Mouse (Mus musculus): ENCODE results near the gene Slc7a11.

Gene Slc7a11

DNA sequence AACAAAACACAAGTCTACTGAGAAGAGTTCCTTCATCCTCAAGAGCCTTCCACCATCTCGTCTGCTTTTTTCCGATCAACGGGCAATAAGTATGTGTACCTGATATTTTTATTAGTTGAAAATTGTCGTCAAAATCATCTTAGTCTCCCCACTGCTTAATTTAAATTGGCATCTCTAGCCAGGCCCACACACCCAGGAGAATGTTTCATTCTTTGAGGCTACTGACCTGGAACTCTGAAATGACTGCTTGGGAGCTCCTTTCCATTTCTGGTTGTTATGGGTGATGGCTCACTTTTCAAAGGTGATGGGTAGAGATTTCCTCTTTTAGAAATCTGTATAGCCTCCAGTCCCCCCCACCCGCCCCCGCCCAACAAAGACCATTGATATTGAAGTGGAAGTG is 54.6 kb downstream of the Slc7a11 start:
- DNase-seq (ENCODE audit: low spot score), result no peak

DNA sequence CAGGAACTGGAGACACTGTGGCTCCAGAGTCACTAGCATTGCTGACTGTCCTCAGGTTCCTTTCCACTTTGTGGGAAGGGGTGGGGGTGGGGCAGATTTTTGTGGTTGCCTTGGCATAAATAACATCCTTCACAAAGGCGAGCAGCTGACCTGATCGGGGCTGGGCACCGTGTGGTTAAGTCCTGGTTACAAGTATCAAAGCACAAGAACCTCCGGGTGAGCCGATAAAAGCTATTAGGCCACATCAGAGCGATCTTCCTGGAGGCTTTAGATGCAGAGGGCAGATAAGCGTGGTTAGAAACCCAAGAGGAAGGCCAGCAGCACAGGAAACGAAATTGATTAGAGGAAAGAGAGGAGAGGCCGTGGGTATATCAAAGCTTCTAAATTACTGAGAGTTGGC is 55.1 kb downstream of the Slc7a11 start:
- DNase-seq (ENCODE audit: low spot score), result no peak

DNA sequence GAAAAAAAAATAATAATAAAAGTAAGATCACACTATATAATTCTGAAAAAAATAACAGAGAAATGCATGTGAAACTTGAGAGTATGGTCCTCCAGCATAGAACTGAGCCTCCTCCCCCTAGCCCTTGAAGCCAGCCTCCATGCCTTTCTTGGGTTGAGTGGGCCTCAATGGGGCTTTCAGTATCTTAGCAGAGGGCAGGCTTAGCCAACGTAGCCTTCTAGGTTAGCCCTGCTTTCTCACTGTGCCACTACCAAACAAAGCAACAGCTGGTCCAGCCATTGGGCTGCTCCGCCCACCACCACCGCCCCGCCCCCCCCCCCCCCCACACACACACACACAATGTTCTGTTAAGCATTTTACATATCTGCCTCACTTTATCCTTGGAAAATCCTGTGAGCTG is 56.1 kb downstream of the Slc7a11 start:
- DNase-seq (ENCODE audit: low spot score), result no peak

DNA sequence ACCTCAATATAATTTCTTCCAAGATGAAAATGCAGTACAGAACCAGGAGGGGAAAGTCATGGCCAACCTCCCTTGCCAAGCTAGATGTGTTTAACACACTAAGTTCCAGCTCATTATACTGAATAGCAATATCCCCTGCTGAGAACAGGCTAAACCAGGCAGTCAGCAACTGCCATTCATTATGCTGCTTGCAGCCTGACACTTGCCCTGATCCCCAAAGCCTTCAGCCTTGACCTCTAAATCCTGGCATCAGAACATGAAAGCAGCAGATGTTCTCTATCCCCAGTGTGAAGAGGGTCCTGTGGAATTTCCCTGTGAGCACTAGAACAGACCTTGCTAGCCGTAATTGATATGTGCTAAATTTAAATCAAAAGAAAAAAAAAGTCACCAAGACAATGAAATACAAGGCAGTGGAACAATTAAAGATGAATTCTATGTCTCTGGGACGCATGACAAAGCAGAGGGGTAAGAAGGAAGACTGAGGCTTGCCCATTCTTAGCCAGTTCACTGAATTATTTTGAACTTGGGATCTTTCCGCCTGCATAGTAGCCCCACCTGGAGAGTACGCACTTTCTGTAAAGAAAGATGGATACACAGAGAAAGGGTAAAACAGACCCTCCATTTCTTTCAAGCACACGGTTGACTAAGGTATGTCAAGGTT is 56.7 kb downstream of the Slc7a11 start:
- DNase-seq (ENCODE audit: low spot score), result no peak

DNA sequence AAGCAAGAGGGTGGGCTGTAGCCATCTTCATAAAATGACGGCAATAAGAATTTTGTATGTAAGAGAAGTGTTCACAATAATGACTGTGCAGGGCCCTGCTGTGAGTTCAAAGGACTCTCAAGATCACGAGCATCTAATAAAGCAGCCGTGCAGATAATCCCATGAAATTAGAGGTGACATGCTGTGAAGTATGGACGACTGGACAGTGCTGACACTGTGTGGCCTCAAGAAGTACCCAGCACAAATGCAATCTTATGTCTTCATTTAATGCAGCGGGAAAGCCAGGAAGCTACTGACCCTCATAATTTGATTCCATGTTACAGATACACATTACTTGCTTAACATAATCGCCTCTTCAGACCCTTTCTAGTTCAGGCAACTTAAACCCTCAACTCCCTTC is 57.3 kb downstream of the Slc7a11 start:
- DNase-seq (ENCODE audit: low spot score), result no peak

DNA sequence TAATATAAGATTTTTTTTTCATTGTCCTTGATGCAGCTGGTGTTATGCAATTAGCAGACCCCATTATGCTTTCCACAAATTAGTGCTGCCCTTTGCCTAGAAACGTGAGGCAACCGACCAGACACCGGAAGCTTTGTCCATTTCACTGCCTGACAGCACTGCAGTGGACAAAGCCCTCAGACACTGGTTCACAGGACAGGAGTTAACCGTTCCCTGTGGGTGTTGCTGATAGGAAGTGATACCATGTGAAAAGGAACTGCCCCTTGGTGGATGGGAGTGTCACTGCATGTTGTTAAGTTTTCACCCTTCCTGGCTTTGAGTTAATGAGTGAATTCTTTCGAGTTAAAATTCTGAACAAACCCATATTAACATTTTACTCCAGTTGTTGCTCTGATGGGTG is 60.7 kb downstream of the Slc7a11 start:
- no peak for DNase-seq (ENCODE audit: low spot score)

DNA sequence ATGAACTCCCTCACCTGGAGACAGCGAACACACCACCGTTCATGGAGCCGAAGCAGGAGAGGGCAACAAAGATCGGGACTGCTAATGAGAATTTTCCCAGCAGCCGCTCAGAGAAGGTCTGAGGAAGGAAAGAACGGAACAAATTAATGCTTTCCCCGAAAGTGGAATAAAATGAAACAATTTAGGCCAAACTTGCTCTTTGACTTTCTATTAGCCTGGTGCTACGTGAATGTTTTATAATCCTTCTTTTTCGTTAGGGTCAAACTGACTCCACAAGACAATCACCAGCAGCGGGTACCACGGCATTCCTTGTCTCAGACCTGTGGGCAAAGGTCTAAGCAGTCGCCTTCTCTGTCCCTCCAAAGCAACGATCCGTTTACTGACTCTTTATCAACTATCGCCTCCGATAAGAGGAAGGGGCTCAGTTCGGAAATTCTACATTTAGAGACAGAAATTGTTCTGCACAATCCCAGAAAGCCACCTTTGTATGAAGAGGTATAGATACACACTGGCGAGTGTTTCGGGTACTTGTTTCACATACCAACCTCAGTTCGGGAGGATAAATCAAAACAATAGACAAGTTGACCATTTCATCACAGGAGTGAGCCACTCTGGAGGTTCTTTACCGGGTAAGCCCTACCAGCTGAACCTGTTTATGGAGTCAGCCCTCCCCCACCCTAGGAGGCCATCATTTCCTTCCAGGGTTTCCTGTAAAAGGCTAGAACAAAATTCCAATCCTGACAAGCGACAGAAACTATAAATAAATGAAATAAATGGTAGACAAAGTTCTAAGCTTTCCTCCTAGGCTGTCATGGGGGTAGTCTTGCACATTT is 61.3 kb downstream of the Slc7a11 start:
- no peak for DNase-seq (ENCODE audit: low spot score)

DNA sequence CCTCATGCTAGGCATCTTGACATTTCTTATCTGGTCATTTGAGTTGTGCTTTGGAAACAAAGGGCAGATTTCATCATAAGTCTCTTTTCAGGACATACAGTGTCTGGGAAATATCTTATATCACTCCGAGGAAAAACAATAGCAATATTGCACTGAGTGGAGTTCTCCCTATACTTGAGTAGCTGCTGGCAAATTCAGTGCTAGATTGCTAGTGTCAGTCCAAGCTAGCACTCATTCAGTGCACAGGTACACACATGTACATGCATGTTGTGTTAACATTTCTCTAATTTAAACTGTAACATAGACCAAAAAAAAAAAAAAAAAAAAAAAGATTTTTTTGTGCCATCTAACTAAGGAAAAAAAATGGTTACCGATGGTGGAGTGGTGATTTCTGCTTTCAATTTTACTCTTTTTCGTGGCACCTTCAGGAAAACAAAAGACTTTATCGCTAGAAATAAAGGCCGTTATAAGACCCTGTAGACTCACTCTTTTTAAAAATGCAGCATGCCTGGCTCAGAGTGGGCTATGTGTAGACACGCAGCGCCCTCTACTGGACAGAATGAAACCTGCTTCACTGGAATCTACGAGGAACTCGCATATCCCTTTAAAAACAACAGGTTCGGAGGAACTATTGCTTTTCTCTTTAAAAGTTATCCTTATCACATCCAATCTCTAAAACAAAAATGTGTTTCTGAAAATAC is 62.1 kb downstream of the Slc7a11 start:
- peak; percentile 73 for DNase-seq (ENCODE audit: low spot score)

DNA sequence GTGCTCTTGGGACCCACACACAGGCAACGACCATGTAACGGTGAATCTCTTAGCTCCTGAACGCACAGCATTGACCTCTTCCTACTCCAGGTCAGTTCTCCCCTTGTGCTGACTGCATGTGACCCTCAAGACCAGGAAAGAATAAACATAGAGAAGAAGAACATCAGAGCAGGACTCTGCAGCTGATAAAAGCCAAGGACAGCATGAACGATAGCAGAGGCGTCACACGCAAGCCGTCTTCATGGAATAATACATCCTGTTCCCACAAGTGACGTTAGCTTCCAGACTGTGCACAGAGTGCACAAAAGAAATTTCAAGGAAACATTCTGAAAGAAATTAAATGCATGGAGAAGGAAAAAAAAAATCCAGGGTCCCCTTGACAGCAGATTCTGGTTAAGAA is 63.5 kb downstream of the Slc7a11 start:
- DNase-seq (ENCODE audit: low spot score), result no peak

DNA sequence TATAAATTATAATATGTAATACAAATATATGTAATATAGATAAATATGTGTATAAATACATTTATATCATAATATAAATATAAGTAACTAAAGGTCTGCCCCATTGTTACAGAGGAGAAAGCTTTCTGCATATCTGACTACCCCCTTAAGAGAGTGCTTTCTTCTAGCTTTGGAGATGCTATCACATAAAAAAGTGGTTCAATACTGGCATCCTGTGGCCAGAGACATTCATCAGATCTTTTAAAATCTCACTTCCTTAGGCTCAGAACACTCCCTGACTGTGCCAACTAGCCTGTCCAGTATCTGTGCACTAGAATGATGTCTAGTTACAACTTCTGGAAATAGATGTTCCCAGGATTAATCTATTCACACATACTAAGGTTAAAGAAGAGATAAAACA is 67.9 kb downstream of the Slc7a11 start:
- DNase-seq (ENCODE audit: low spot score), result no peak

DNA sequence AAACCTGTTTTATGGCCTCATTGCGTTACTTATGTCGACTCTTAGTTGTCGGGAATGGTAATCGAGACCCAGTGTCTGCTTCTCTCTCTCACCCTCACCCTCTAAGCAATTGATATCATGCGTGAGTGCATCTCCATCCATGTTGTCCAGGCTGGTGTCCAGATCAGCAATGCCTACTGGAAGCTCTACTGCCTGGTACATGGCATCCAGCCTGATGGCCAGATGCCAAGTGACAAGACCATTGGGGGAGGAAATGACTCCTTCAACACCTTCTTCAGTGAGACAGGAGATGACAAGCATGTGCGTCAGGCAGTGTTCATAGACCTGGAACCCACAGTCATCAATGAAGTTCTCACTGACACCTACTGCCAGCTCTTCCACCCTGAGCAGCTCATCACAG is 73.6 kb downstream of the Slc7a11 start:
- DNase-seq (ENCODE audit: low spot score), result no peak

DNA sequence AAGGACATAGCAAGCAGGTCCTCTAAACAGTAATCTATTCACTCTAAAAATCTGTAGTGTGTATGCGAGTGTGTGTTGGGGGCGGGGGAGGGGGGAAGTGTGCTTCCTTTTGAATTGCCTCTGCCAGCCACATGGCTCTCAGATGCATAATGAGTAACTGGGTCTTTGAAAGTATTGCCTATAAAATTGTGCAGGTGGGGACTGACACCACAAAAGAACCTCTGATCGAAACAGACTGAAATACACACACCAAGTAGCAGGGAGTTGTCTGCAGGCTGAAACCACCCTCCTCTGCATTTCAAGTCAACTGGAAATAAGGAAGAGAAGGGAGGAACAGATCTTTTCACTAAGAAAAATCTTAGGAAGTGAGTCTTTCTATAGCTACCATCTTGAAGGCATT is 76.2 kb downstream of the Slc7a11 start:
- DNase-seq (ENCODE audit: low spot score), result no peak

DNA sequence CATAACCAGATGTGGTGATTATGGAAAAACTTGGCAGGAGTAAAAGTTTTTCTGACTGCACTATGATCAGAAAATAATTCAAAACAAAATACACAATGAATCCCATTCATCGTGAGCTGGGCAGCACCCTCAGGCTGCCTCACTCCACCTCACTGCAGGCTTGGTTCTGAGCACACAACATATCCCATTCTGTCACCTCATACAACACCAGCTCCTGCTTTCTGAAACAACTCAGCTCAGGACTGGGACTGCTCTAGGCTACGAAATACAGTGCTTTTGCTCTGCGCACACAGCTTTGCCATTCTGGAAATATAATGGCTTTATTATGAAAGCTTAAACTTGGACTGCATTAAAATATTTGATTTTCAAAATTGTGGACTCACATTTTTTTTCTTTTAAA is 79.8 kb downstream of the Slc7a11 start:
- DNase-seq (ENCODE audit: low spot score), result no peak

DNA sequence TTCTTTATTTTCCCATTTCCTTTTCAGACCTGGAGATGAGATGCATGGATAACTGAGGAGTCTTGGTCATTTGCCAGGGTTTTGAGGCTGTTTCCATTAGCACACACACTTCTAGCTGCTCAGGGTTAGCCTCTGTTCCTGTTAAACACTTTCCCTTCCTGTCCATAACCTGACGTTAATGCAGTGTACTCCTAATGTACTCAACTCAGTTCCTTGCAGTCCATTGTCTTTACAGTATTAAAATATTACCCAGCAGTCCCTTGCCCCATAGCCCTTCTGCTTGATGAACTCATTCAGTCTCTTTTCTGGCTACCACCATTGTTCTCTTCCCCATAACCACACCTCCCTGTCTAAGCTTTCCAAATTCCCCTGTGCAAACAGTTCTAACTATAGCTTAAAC is 96.3 kb downstream of the Slc7a11 start:
- no peak for DNase-seq (ENCODE audit: low spot score)

DNA sequence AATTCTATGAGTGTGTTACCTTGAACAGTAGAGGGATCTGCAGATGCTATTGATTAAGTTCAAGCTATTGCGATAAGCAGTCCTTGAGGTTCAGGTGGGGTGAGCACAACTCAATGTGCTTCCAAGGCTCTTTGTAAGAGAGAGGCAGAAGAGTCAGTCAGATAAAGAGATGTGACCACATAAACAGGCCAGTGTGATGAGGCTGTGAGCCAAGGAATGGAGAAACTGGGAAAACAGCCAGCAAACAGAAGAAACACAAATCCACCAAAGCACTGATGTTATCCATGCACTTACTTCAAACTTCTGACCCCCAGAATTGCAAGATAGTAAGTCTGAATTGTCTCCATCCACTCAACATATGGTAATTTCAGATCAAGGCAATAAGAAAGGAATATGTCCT is 99.0 kb downstream of the Slc7a11 start:
- no peak for DNase-seq (ENCODE audit: low spot score)

DNA sequence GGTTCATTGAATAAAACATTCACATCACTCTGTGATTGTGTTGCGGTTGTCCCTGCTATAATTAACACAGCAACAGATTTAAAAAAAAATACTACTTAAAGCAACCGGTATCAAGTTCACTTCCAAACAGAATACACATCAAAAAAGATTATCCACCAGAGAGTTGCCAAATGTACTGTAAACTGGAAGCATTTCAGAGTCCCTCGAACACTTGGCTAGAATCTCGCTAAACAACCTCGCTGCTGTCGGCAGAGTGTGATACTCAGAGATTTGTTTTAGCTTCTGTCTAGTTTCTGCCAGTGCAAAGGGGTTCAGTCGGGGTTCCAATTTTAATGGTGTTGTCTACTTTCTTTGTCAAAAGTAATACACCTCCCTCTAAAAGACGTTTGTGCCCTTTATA is 118.9 kb downstream of the Slc7a11 start:
- no peak for DNase-seq (ENCODE audit: low spot score)

DNA sequence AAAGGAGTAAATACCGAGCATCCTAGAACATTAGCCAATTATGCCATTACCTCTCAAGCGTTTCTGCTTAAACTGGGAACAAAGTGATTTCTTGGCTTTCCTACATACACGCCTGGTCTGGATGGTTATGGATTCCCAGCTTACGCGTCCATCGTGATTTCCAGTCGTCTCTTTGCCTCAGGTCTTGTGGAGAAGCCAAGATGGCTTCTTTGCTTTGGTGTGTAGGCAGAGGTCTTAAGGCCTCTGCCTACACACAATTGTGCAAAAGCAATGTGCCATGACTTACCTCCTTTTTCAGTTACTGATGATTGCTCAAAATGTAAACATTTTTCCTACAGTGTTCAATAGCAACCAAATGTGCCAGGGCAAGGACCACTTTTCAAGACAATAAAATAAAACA is 119.5 kb downstream of the Slc7a11 start:
- no peak for DNase-seq (ENCODE audit: low spot score)

DNA sequence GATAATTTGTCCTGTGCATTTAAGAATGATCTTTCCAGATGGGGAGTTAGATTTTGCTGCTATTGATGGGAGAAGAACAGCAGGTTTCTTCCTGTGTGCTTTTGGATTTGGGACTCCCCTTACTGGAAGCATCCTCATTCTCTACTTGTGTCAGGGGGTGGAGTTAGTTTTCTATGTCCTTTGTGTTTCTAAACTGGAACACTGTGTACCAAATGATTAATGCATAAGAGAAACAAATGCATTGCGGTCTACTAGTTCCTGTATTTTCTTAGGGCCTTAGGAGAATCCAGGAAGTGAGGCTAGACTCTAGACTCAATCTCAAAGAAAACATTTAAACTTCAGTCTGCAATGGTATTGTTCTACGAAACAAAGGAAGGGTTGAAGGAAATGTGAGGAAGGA is 122.6 kb downstream of the Slc7a11 start:
- DNase-seq (ENCODE audit: low spot score), result no peak

DNA sequence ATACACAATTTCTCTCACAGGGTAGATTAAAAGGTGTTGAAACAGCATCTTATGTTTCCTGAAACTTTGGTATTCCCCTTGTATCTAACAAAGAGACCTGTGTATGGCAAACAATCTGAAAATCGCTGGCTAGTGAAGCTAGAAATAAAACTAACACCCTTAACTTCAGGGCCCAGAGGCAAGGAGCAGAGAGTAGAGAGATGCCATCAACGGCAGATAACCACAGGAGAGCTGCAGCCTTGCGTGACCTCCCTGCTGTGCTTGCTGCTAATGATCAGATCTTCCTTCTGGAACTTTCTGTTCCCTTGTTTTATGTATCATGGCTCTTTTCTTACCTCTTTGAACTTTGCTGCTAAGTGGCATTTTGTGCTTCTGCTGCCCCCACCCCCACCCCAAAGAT is 125.3 kb downstream of the Slc7a11 start:
- no peak for DNase-seq (ENCODE audit: low spot score)

DNA sequence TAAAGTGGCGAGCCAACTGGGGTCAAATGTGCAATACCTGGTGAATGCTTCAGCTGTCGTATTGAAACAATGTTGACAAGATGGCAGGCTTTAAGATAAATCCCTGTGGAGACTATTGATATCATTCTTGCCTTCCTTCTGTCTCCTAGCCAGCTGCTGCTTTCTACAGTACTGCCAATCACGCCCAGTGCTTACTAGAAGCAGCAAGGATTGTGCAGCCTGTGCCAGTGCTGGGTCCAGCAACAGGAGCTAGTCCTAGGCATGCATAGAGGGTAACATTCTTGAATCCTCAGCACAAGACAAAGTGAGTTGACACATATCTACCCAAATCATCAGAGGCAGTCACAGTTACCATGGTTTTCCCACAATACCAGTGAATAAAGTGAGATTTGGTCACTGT is 129.6 kb downstream of the Slc7a11 start:
- no peak for DNase-seq (ENCODE audit: low spot score)

DNA sequence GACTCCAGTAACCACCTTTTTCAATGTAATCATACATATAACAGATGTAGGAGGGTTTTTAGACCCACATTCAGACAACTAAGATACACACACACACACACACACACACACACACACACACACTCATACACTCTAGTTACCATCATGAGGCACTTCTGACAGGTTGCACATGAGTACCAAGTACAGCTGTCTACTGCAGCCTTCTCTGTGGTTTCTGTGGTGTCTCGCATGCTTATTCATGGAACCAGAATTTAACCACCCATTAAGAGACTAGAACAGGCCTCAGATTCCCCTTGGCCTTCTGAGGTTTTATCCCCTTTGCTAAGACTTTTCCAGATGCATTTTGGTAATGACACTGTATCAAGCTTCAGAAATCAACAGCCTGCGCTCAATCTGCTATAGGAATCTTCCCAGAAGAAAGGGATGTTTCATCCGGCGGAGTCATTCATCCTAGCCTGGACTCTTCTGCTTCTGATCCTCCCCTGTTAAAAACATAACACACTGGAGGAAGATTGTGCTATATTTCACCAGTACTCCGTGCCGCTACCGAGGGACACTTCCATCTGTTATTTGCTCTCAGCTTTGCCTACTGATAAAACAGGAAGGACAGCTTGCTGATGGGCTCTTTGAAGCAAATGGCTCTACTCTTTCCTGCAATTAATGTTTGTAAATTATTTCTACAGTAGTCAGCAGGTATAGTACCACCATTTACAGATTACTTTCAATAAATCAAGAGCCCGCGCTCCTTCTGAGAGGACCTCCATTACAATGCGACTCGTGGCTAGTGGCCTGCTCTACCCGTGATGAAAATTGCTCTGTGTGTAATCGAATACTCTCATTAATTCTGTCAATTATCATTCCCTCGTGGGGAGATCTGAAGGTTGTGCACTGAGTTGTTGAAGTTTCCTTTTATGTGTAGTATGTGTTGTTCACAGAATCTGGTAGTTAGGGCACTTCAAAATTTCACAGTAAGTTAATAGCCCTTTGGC is 135.8 kb downstream of the Slc7a11 start:
- DNase-seq (ENCODE audit: low spot score), result no peak

DNA sequence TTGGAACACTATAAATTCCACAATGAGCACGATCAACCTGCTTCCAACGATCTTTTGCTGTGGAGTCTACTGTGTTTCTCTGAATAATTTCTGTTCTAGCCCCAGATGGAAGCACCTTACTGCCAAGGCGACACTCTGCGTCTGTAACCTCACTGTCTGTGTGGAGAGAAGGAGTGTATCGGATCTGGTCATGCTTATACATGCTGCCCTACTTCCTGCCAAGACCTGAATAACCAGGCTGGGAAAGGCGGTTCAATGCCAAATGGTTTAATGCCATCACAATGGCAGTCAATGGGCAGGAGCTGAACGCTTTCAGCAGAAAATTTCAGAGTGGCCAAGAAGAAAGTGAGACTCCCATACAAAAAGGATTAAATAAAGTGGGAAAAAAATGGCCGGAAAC is 137.1 kb downstream of the Slc7a11 start:
- DNase-seq (ENCODE audit: low spot score), result no peak
